Mouse (Mus musculus) limb, embryonic 14.5 days (tissue): ENCODE data around the gene Hibadh. TPM values are rescaled to one million over a fixed set of nuclear protein-coding genes. Genes with fewer than 3 reads are reported as not detected.

Source experiments
- ATAC-seq: fragments of 200-750 bp; cut with Nextera tagmentation; 2 replicates; pipeline ENCODE4 v1.8.0; 2017; ENCODE audit warnings: low read depth, moderate number of reproducible peaks, moderate TSS enrichment; ENCODE audit not compliant: low FRiP score
- DNase-seq: peaks from one replicate; pipeline ENCODE4 v3.0.0-alpha.2; 2015; ENCODE audit warnings: low spot score
- H3K27ac ChIP-seq: fragments of 300-500 bp; sonication (generic); replicated peaks from 2 replicates; pipeline ENCODE4 v1.5.1; 2014; ENCODE audit warnings: low read depth, mild to moderate bottlenecking, low read length, moderate library complexity, mixed read lengths
- H3K27me3 ChIP-seq: fragments of 300-500 bp; sonication (generic); 2 replicates; pipeline ENCODE4 v1.6.1; 2014; ENCODE audit warnings: low read length, mixed read lengths; ENCODE audit not compliant: control insufficient read depth, insufficient read depth
- H3K36me3 ChIP-seq: fragments of 300-500 bp; sonication (generic); 2 replicates; pipeline ENCODE4 v1.6.1; 2014; ENCODE audit warnings: mild to moderate bottlenecking, low read length, moderate library complexity, mixed read lengths; ENCODE audit not compliant: control insufficient read depth, insufficient read depth
- H3K4me1 ChIP-seq: fragments of 300-500 bp; sonication (generic); 2 replicates; pipeline ENCODE4 v1.6.1; 2014; ENCODE audit warnings: antibody characterized with exemption, low read length, mixed read lengths; ENCODE audit not compliant: control insufficient read depth, insufficient read depth
- H3K4me2 ChIP-seq: fragments of 300-500 bp; sonication (generic); replicated peaks from 2 replicates; pipeline ENCODE4 v1.6.1; 2014; ENCODE audit warnings: low read depth, mild to moderate bottlenecking, low read length, moderate library complexity; ENCODE audit not compliant: severe bottlenecking
- H3K4me3 ChIP-seq: fragments of 300-500 bp; sonication (generic); replicated peaks from 2 replicates; pipeline ENCODE4 v1.5.1; 2014; ENCODE audit warnings: low read length
- H3K9ac ChIP-seq: fragments of 300-500 bp; sonication (generic); 2 replicates; pipeline ENCODE4 v1.6.1; 2014; ENCODE audit warnings: mild to moderate bottlenecking, low read depth, low read length, moderate library complexity; ENCODE audit not compliant: severe bottlenecking
- H3K9me3 ChIP-seq: fragments of 300-500 bp; sonication (generic); 2 replicates; pipeline ENCODE4 v1.6.1; 2016; ENCODE audit warnings: low read length; ENCODE audit not compliant: control insufficient read depth
- POLR2A ChIP-seq: fragments of 200-500 bp; IDR thresholded peaks from 2 replicates; pipeline ENCODE4 v1.8.0; 2012; ENCODE audit warnings: inconsistent platforms, mild to moderate bottlenecking, moderate library complexity, borderline replicate concordance; ENCODE audit not compliant: insufficient read depth, insufficient read length; ENCODE audit errors: extremely low read depth
- WGBS: fragments of 180-500 bp; shearing (Covaris S2); extraction: QIAGEN DNeasy Blood & Tissue Kit; methylation state at CpG from one replicate; pipeline ENCODE4 v1.1.7; 2014; 5-methylcytosine and 5-hydroxymethylcytosine counted together
- polyA plus RNA-seq, 2 experiments: library from polyadenylated mRNA; depleted of rRNA in 1 of 2; stranded (reverse) in 1 of 2; unstranded in 1 of 2; fragments of >200 nt; fragmentation: Nextera tagmentation in 1 of 2; extraction: Ambion mirVana in 1 of 2; gene quantifications; 2 replicates each; pipeline versions ENCODE4 v1.2.1 to v1.2.3; 2012 to 2014

The Hibadh gene
- polyA plus RNA-seq, 2 experiments = 49.2 to 56.0 TPM

GRCm38 (mm10) chr6:52501479-52501878, 138.7 kb downstream of the Hibadh start:
- Histone ChIP-seq H3K4me2 (no peak overlapping the region), H3K36me3 (no peaks in the 10 kb centered on the region), H3K9me3 (no peaks in the 10 kb centered on the region), H3K27ac (no peak overlapping the region), H3K27me3 (no peaks in the 10 kb centered on the region), H3K4me3 (no peak overlapping the region), H3K4me1 (peaks cover 7% of the 10 kb centered on the region; the same call in 1 of the 2 replicates), H3K9ac (no peak overlapping the region)
- ATAC-seq = no peak
- DNase-seq = no peak
- 84% methylated on average over 1 of the region's 1 CpGs for WGBS
- no peak for TF ChIP-seq POLR2A

Other genes starting within 250 kb of the Hibadh start
- gene Tax1bp1, start 73.3 kb upstream of the Hibadh start, polyA plus RNA-seq (2012; rRNA removed) = 39.6 and 53.9 TPM in 2 replicates
- 137 and 140 TPM in 2 replicates for gene Tax1bp1, start 73.3 kb upstream of the Hibadh start, polyA plus RNA-seq (2014; fragmentation: Nextera tagmentation; extraction: Ambion mirVana)